Mouse (Mus musculus) kidney, adult 11 months (tissue): Measurements from ENCODE around the gene Gorasp2.

Experiments used
- DNase-seq: peaks from one replicate; pipeline ENCODE4 v3.0.0; 2022

The Gorasp2 gene

DNA sequence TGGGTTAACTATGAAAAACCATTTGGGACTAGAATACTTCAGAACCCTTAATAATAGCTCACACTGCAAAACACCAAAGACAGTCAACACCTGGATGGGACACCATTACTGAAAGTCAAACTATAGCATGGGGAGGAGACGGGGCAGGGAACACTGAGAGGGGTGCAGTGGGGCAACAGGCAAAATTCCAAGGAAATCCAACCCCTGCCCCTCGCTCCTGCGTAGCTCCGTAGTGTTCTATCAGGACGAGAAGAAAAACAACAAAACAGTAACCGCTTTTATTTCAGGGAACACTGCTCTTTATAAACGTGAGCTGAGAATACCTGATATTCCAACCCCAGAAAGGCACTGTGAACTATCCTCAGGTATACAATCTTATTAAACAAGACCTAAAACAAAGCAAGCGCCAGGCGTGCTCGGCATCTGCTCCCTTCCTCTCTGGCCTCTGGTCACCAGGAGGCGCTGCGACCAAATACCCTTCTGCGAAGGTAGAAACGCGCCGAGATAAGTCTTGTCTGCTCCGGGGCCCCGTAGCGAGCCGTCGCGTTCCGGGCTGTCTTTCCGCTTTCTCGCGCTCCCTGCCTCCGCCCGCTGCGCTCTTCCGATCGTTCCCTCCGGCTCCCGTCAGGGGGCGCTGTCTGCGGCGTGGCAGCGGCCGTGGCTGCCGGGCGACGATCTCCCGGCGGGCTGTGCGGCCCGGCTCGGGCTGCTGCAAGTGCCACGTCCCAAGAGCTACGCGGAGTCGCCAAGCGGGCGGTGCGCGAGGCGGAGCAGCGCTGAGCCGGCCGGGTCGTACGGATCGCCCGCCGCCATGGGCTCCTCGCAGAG, at the start of gene Gorasp2:
TSS of gene Gorasp2 (plus strand) at position 690 of the 828 bp plus-strand sequence.
- DNase-seq: peak; percentile 94

- DNase-seq: no peak
Observed at GRCm38 (mm10) chr2:70614745-70615351, 46.5 kb upstream of the Gorasp2 start.

- no peak for DNase-seq
Observed at GRCm38 (mm10) chr2:70616076-70616475, 45.3 kb upstream of the Gorasp2 start.

DNA sequence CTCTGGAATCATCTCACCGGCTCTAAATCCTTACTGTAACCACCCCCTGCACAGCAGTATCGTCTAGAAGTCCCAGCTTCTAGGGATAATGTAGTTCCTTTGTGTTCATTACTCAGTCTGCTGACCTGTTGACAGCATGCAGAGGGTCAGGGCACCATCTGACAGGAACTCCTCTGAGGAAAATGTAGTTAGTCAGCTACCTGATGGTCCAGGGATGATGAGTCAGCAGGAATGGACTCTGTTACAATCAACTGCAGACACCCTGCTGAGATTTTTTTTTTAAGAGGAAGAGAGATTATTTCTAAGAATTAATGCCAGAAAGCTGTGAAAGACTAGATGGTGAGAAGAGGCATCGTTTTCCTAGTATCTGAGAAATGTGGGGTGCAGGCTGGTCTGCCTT, 44.8 kb upstream of the Gorasp2 start:
- DNase-seq: no peak

GRCm38 (mm10) chr2:70619232-70619835, 42.0 kb upstream of the Gorasp2 start:
- DNase-seq: no peak

DNA sequence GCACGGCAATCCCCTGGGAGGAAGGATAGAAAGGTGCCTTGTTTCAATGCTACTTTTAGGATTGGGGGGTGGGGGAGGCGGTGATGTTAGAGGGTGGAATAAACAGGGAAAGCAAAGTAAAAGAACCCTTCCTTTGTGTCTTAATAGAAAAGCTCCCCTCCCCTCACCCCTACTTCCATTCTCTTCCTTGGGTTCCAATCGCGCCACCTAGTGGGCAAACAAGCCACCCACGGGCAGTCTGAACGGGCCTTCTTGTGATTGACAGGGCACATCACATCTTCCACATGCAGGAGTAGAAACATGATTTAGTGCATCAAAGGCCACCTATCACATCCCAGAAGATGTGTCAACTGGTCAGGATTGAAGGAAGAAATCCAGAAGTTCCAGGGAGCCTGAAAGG, 41.2 kb upstream of the Gorasp2 start:
- no peak for DNase-seq

DNA sequence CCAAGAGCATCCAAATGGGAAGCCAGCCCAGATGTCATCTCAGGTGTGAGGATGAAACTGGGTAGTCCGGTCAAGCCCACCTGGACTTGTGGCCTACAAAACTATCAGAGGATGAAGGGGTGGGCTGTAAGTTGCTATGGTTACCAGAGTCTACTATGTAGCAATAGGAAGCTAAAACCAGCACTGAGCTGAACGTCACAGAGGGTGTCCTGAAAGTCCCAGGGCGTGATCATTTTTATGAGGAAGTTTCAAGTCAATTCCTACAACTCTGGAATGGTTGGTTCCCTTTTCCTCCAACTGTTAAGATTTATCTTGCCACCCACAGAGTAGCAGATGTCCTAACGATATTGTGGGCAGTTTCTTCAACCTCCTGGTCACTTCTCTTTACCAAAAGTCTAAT, 39.1 kb upstream of the Gorasp2 start:
- DNase-seq: no peak

DNA sequence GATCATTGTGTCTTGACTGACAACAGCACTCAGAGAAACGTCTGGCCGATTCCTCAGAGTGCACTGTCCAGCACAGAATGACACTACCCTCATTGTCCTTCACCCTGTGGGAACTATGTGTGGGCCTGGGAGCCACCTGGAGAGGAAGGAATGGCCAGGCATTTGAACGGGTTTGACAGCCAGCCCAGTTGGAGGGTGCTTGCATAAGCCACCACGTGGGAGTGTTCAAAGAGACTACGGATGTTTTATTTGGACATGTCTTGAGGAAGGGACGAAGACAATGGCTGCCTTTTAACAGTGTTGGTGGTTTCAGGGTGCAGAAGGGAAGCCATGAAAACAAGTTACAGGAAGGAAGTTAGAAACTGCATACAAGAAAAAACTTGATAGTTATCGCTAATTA, 35.6 kb upstream of the Gorasp2 start:
- DNase-seq: no peak

GRCm38 (mm10) chr2:70628397-70628796, 33.0 kb upstream of the Gorasp2 start:
- DNase-seq: no peak

- peak; percentile 43 for DNase-seq
Observed at GRCm38 (mm10) chr2:70629339-70629761, 32.0 kb upstream of the Gorasp2 start.

GRCm38 (mm10) chr2:70629921-70630320, 31.5 kb upstream of the Gorasp2 start:
- no peak for DNase-seq

DNA sequence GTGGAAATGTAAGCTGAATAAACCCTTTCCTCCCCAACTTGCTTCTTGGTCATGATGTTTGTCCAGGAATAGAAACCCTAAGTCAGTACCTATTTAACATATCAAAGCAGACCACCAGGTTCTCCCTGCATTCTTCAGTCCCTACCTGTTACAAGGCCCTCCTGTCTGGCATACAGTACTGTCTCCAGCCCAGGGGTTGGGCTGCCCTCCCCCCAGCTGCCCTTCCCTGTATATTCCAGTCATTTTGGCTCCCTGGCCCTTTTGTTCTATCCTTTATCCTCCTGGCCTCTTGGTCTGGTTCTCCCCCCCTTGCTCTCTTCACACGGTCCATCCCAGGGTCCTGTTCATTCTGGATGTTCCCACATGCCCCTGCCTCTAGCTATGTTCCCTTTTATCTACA, 30.1 kb upstream of the Gorasp2 start:
- no peak for DNase-seq

DNA sequence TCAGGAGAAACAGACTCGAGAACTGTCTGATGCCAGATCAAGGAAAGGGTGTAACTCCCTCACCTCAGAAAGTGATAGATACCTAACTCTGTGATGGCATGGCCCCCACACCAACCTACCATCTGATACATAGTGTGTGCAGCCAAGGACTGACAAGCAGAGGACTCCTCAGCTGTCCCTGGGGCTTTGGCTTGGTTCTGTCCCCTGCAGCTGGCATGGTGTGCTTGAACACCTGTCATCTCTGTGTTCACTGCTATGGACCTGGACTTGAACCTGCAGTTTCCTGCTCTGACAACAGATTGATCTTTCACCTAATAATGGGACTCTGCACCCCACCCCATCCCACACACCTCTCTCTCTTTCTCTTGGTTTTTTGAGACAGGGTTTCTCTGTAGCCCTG, 29.0 kb upstream of the Gorasp2 start:
- no peak for DNase-seq

DNA sequence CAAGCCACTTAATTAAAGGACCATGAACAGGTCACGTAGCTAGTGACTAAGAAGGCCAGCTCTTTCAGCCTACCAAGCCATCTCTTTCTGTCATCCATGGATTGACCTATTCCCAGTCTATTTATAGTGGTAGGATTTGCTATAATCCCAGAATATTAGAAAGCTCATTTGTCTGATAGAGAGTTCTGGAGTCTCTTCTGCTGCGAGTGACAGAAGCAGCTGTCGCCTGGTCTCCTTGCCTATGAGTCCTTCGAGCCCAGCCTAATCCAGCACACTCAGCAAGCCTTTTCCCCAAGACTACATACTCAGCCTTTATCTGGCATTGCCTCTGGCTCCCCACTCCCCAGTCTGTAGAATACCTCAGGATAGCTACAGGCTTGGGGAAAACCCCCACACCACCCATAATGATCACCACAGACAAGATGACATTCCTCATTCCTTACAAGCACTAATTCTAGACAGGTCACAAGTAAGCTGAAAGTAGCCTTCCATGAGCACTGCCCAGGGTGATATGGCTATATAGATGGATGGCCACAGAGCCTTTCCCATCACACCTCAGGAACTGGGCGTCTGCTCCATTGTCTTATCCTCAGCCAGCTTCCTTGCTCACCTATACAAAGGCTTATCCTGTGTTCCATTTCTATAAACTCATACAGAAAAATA, 27.2 kb upstream of the Gorasp2 start:
- no peak for DNase-seq

GRCm38 (mm10) chr2:70640968-70641367, 20.4 kb upstream of the Gorasp2 start:
- no peak for DNase-seq

DNA sequence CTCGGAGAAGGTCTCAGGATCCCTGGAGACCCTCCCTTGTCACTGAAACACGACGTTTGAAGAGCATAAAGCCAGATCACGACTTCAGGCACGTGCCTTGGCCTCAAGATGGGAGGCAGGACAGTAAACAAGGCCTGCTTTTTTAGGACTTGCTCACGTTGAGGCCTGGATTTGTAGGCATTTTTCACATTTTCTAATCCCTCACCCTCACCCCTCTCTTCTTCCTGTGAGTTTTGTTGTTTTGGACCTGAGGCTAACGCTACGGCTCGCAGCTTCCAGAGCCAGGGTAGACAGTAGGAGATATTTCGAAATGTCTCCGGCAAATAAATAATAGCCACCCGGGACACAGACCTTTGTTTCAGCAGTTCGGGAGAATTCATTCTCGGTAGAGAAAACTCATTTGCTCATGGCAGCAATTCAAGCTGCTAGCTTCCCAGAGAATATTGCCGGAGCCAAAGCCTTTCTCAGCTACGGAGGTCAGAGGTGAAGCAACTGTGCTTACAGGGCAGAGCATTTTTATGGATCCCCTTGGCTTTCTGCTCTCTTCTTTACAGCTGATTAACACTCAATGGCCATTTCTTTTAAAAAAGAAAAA, 18.3 kb upstream of the Gorasp2 start:
- DNase-seq: peak; percentile 8

GRCm38 (mm10) chr2:70645266-70645780, 16.1 kb upstream of the Gorasp2 start:
- no peak for DNase-seq

- no peak for DNase-seq
Observed at GRCm38 (mm10) chr2:70647681-70648080, 13.7 kb upstream of the Gorasp2 start.

- DNase-seq: no peak
Observed at GRCm38 (mm10) chr2:70648271-70648670, 13.1 kb upstream of the Gorasp2 start.

GRCm38 (mm10) chr2:70649471-70649870, 11.9 kb upstream of the Gorasp2 start:
- DNase-seq: no peak

GRCm38 (mm10) chr2:70651820-70652219, 9.6 kb upstream of the Gorasp2 start:
- no peak for DNase-seq

DNA sequence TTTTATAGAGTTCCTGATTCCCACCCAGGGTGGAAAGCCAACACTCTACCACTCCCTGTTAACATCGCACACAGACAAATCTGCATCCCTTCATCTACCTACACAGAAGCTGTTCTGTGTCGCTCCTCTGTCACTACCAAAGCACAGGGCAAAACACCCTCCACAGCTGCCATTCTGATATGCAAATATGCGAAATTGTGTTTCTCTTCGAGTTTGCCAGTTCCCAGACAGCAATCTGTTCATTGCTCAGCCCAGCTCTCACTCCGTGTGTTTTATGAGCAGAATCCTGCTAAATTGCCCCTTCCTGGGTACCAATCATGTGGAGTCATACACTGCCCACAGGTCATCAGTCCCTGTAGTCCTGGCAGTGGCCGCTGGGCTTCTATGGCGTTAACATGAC, 4.3 kb upstream of the Gorasp2 start:
- DNase-seq: no peak
